Mouse (Mus musculus): ENCODE measurements around the gene St8sia6.

DNA sequence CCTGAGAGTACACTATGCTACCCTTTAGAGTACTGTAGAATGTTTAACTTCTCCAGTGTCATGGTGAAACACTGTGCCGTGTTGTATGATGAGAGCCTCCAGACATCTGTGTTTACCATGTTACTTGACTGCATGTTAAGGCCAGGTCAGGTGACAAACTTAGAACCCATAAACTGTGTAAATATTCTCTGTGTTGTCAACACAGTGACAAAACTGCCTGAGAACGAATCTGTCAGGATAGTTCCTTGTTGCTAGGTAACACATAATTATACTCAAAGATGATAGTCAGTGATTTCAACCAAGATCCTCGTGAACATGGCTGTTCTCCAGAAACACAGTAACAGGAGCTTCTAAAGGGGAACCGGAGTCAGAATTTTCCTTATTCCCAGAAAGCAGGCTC is 38.1 kb downstream of the St8sia6 start:
- TF ChIP-seq CTCF (IDR thresholded peaks at IDR 0.05; ENCODE audit: extremely low read depth, insufficient read depth, insufficient read length, insufficient replicate concordance) (no peak), POLR2A (IDR thresholded peaks at IDR 0.05; ENCODE audit: low read depth, low read length) (no peak)

Measured in spleen, adult 2 months (tissue).